Mouse (Mus musculus) thymus, postnatal 14 days (tissue): ENCODE data around the gene Cdh18.

ENCODE experiments used
- DNase-seq: peaks from one replicate; pipeline ENCODE4 v3.0.0; 2021

The Cdh18 gene

DNA sequence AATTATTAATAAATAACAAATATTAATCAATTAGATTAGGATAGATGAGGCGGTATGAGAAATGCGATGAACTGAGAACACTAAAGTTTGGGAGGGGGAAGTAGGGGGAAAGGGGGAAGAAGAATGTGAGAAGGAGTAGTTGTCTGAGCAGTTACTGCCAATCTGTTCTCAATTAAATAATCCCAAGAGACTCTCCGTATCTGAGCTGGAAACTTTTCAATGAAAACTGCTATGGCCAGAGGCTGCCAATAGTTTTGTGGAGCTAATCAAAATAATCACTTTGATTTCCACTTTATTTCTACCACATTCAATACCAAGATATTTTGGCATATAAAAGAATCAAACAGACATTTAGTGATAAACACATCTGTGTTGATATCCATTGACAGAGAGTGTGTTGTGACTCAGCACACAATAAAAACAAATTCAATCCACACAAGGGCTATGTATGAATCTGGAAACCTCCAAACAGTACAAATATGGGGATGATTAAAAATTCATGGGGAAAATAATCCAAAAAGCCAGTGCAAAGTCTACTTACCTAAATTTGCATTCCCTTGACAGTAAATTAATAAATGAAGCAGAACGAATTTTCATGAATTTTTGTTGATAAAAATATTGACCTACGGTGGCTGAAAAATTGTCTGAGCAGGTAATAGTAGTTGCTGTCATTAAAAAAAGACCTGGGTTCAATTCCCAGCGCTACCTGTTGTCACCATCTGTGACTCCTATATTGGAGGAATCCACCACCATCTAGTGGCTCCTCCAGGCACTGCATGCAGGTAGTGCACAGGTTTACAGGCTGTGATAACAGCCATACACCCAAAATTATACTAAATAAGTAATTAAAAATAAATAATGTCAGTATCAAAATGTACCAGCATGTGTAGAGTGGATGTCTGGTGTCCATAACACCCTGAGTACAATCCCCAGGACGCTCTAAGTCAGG, 922.0 kb downstream of the Cdh18 start:
- no peak for DNase-seq

- DNase-seq = no peak
These were observed 937.5 kb downstream of the Cdh18 start for GRCm38 (mm10) chr15:23486306-23486705.

GRCm38 (mm10) chr15:23506480-23506879, 957.7 kb downstream of the Cdh18 start:
- no peak for DNase-seq

DNA sequence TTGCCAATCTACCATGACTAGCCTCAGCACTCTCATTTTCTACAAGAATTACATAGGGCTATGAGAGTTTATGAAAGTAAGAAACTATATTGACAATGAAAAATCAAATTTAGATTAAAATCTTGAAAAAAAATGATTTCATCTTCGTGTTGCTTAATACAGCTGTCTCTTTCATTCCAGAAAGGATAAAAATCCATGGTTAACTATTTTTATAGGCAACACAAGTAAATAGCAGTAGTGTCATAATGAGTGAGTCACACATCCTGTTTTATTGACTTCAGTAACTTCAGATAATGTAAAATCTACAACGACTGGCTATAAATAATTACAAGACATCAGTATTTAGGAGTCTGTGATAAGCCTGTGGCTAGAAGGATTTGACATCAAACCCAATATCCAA, 960.9 kb downstream of the Cdh18 start:
- DNase-seq = no peak

DNA sequence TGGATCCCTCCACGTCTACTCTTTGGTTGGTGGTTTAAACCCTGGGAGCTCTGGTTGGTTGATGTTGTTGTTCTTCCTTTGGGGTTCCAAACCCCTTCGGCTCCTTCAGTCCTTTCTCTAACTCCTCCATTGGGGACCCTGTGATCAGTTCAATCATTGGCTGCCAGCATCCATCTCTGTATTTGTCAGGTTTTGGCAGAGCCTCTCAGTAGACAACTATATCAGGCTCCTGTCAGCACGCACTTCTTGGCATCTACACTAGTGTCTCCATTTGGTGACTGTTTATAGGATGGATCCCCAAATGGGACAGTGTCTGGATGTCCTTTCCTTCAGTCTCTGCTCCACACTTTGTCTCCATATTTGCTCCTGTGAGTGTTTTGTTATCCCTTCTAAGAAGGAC, 967.0 kb downstream of the Cdh18 start:
- DNase-seq = no peak

DNA sequence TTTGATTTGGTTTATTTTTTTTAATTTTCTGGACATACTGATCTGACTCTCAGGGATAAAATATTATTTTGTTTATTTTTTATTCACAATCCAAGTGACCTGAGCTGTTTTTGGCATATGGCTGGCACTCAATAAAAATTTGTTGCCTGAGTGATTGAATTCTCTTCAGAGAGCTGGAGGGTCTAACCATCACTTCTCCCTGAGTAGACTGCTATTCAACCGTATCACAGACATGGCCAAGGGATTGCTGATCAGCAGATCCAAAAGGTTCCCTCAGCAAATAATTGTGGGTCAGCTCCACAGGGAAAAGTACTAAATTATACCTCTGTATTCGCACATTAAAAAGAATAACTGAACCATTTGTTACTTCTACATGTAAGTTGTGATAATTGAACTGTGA, 969.3 kb downstream of the Cdh18 start:
- no peak for DNase-seq
